Mouse (Mus musculus) liver, embryonic 14.5 days (tissue): Measurements from ENCODE around the gene Dazap1. TPM values are rescaled to one million over a fixed set of nuclear protein-coding genes. Genes with fewer than 3 reads are reported as not detected.
A peak's percentile ranks its signal among the peaks of the same experiment; 100 is the strongest.

Source experiments
- ATAC-seq: fragments of 200-750 bp; cut with Nextera tagmentation; 2 replicates; pipeline ENCODE4 v1.8.0; 2017; ENCODE audit warnings: moderate number of reproducible peaks, mild to moderate bottlenecking, moderate library complexity; ENCODE audit not compliant: insufficient read depth
- DNase-seq, 3 experiments: peaks; one replicate each; pipeline ENCODE4 v3.0.0-alpha.2; 2012 to 2013; ENCODE audit warnings: low read depth in 3 of 3, low spot score in 3 of 3
- H3K27ac ChIP-seq: fragments of 300-500 bp; sonication (generic); 2 replicates; pipeline ENCODE4 v1.5.1; 2014; ENCODE audit warnings: moderate library complexity, mild to moderate bottlenecking, control low read depth, inconsistent platforms
- H3K27me3 ChIP-seq: fragments of 300-500 bp; sonication (generic); 2 replicates; pipeline ENCODE4 v1.6.1; 2014; ENCODE audit warnings: mild to moderate bottlenecking, low read length, moderate library complexity; ENCODE audit not compliant: control insufficient read depth, insufficient read depth
- H3K36me3 ChIP-seq: fragments of 300-500 bp; sonication (generic); replicated peaks from 2 replicates; pipeline ENCODE4 v1.6.1; 2014; ENCODE audit warnings: low read depth; ENCODE audit not compliant: control insufficient read depth, insufficient read depth
- H3K4me1 ChIP-seq, 2 experiments: fragments of 200-500 bp in 1 of 2; fragments of 300-500 bp in 1 of 2; sonication (generic) in 1 of 2; replicated peaks; 2 replicates each; pipeline ENCODE4 v1.6.1; 2012 to 2014; ENCODE audit warnings: antibody characterized with exemption in 1 of 2, inconsistent platforms in 1 of 2, low read length in 1 of 2; ENCODE audit not compliant: control insufficient read depth in 2 of 2, insufficient read depth in 2 of 2
- H3K4me2 ChIP-seq: fragments of 300-500 bp; sonication (generic); 2 replicates; pipeline ENCODE4 v1.6.1; 2014; ENCODE audit warnings: low read depth, mild to moderate bottlenecking, control low read depth, moderate library complexity
- H3K4me3 ChIP-seq, 2 experiments: fragments of 200-500 bp in 1 of 2; fragments of 300-500 bp in 1 of 2; sonication (generic) in 1 of 2; 2 replicates each; pipeline ENCODE4 v1.5.1; 2012 to 2014; ENCODE audit warnings: low read depth in 2 of 2, low read length in 2 of 2, mild to moderate bottlenecking in 2 of 2, control low read depth in 1 of 2, inconsistent platforms in 1 of 2, moderate library complexity in 1 of 2; ENCODE audit not compliant: insufficient read depth in 1 of 2
- H3K9ac ChIP-seq: fragments of 300-500 bp; sonication (generic); replicated peaks from 2 replicates; pipeline ENCODE4 v1.6.1; 2014; ENCODE audit warnings: mild to moderate bottlenecking, control low read depth, moderate library complexity
- H3K9me3 ChIP-seq: fragments of 300-500 bp; sonication (generic); 2 replicates; pipeline ENCODE4 v1.6.1; 2016; ENCODE audit warnings: low read length, mixed read lengths; ENCODE audit not compliant: control insufficient read depth
- CTCF ChIP-seq: IDR thresholded peaks from 2 replicates; pipeline ENCODE4 v1.5.1; 2016; ENCODE audit warnings: antibody characterized with exemption, low read depth, control low read depth
- EP300 ChIP-seq: IDR thresholded peaks from 2 replicates; pipeline ENCODE4 v1.6.1; 2016; ENCODE audit warnings: antibody characterized with exemption, low read depth
- WGBS: fragments of 180-500 bp; shearing (Covaris S2); extraction: QIAGEN DNeasy Blood & Tissue Kit; methylation state at CpG from one replicate; pipeline ENCODE4 v1.1.7; 2014; ENCODE audit not compliant: insufficient replicate concordance; 5-methylcytosine and 5-hydroxymethylcytosine counted together
- polyA plus RNA-seq, 2 experiments: library from polyadenylated mRNA; depleted of rRNA in 1 of 2; stranded (reverse) in 1 of 2; unstranded in 1 of 2; fragments of >200 nt; fragmentation: Nextera tagmentation in 1 of 2; extraction: Ambion mirVana in 1 of 2; gene quantifications; 2 replicates each; pipeline versions ENCODE4 v1.2.1 to v1.2.3; 2012 to 2014

Dazap1 gene
- polyA plus RNA-seq, 2 experiments: 20.4 to 75.9 TPM

DNA sequence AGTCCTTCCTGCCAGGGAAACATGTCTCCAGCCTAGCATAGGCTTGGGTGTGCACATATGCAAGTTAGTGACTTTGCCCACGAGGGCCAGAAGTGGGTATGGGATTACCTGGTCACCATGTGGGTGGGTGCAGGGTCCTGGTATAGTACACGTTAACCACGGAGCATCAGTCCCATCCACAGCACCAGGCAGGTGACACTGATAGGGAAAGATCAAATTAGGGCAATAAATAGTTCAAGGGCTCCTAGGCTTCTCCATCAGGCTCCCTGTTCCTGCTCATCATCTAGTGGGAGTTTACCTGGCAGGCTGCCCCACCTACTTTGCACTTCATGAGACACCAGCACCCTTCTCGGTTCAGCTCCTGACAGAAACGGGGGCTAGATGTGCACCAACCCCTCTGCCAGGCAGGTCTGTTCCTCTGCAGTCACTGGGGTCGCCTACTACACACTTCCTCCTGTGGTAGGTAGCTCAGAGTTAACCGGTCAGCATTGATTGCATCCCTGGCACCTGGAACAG is 33.6 kb downstream of the Dazap1 start:
- no peak overlapping the region for H3K4me3 ChIP-seq
- no peak overlapping the region for H3K27ac ChIP-seq

GRCm38 (mm10) chr10:80295618-80296425 is 34.5 kb downstream of the Dazap1 start, which contains the start of gene Apc2:
Gene Apc2 (plus strand): TSS chr10:80295977.
- no peak within 1 kb of the TSS for H3K9ac ChIP-seq
- ATAC-seq (peak; percentile 54), DNase-seq (peak; percentile 51 to 64 (median 55))
- H3K9me3 ChIP-seq: no peaks in the 10 kb centered on the region
- WGBS: 5% methylated on average over 26 of the region's 26 CpGs
- peaks cover 16% of the 10 kb centered on the region for H3K36me3 ChIP-seq
- peak within 1 kb of the TSS; percentile 43 for H3K4me2 ChIP-seq
- TF ChIP-seq CTCF (peak; percentile 86), EP300 (no peak)
- peaks cover 9 to 19% of the 10 kb centered on the region in 2 experiments for H3K4me1 ChIP-seq
- peaks cover 40% of the 10 kb centered on the region for H3K27me3 ChIP-seq
- no peak within 1 kb of the TSS for H3K27ac ChIP-seq
- peak within 1 kb of the TSS; percentile 20 to 26; a peak in 3 of 4 replicates for H3K4me3 ChIP-seq

More for the DNA sequence above, 33.6 kb downstream of the Dazap1 start:
- Histone ChIP-seq H3K9ac (no peak overlapping the region), H3K36me3 (peaks cover 16% of the 10 kb centered on the region), H3K4me1 (peaks cover 9 to 19% of the 10 kb centered on the region in 2 experiments), H3K27me3 (peaks cover 30% of the 10 kb centered on the region), H3K4me2 (no peak overlapping the region; the same call in 1 of the 2 replicates), H3K9me3 (no peaks in the 10 kb centered on the region)
- ATAC-seq (no peak), DNase-seq (no peak)
- 36% methylated on average over 7 of the region's 7 CpGs for WGBS
- TF ChIP-seq CTCF: no peak
- no peak for TF ChIP-seq EP300

- Histone ChIP-seq H3K4me2 (no peak overlapping the region), H3K4me3 (no peak overlapping the region), H3K9ac (no peak overlapping the region), H3K27ac (no peak overlapping the region), H3K4me1 (peaks cover 7 to 17% of the 10 kb centered on the region in 2 experiments), H3K27me3 (peaks cover 50% of the 10 kb centered on the region), H3K9me3 (no peaks in the 10 kb centered on the region), H3K36me3 (peaks cover 16% of the 10 kb centered on the region)
- ATAC-seq (no peak), DNase-seq (no peak)
- WGBS: 68% methylated on average over 5 of the region's 5 CpGs
- TF ChIP-seq CTCF (no peak), EP300 (no peak)
Observed at GRCm38 (mm10) chr10:80296824-80297223, 35.5 kb downstream of the Dazap1 start.

- DNase-seq (no peak), ATAC-seq (no peak)
- no peaks in the 10 kb centered on the region for H3K9me3 ChIP-seq
- peaks cover 53% of the 10 kb centered on the region for H3K27me3 ChIP-seq
- TF ChIP-seq CTCF (no peak), EP300 (no peak)
- no peak overlapping the region for H3K4me2 ChIP-seq
- peaks cover 16% of the 10 kb centered on the region for H3K36me3 ChIP-seq
- H3K4me3 ChIP-seq: no peak overlapping the region
- no peak overlapping the region for H3K27ac ChIP-seq
- 43% methylated on average over 8 of the region's 8 CpGs for WGBS
- H3K9ac ChIP-seq: no peak overlapping the region
- peaks cover 4 to 14% of the 10 kb centered on the region in 2 experiments; a peak in 3 of 4 replicates for H3K4me1 ChIP-seq
Observed at GRCm38 (mm10) chr10:80297526-80298133, 36.3 kb downstream of the Dazap1 start.
